Mouse (Mus musculus) MEL (cell line): ENCODE results near the gene Swt1.

ENCODE experiments used
- BHLHE40 ChIP-seq: IDR thresholded peaks from 2 replicates; pipeline ENCODE4 v1.6.1; 2012; ENCODE audit warnings: low read depth, mild to moderate bottlenecking, inconsistent platforms, low read length, improper control_type of control experiment, borderline replicate concordance
- CTCF ChIP-seq, 3 experiments: IDR thresholded peaks in 2 of 3; conservative IDR thresholded peaks in 1 of 3; 2 replicates each; pipeline ENCODE4 v1.5.1; 2011 to 2012; ENCODE audit warnings: low read length in 3 of 3, low read depth in 2 of 3, mild to moderate bottlenecking in 2 of 3, improper control_type of control experiment in 1 of 3, inconsistent platforms in 1 of 3, mixed read lengths in 1 of 3, moderate library complexity in 1 of 3; ENCODE audit not compliant: control insufficient read depth in 1 of 3, insufficient read depth in 1 of 3, poor library complexity in 1 of 3, severe bottlenecking in 1 of 3
- E2F4 ChIP-seq: IDR thresholded peaks from 2 replicates; pipeline ENCODE4 v1.6.1; 2011; ENCODE audit warnings: low read depth, low read length, improper control_type of control experiment, borderline replicate concordance
- EP300 ChIP-seq, 2 experiments: IDR thresholded peaks; 2 replicates each; pipeline ENCODE4 v1.6.1; 2011; ENCODE audit warnings: improper control_type of control experiment in 2 of 2, low read length in 2 of 2, low read depth in 1 of 2, mild to moderate bottlenecking in 1 of 2
- ETS1 ChIP-seq: IDR thresholded peaks from 2 replicates; pipeline ENCODE4 v1.6.1; 2012; ENCODE audit warnings: low read depth, mild to moderate bottlenecking, inconsistent platforms, low read length, improper control_type of control experiment, moderate library complexity
- GATA1 ChIP-seq: IDR thresholded peaks from 2 replicates; pipeline ENCODE4 v1.6.1; 2011; ENCODE audit warnings: low read depth, low read length, improper control_type of control experiment
- HCFC1 ChIP-seq: IDR thresholded peaks from 2 replicates; pipeline ENCODE4 v1.6.1; 2012; ENCODE audit warnings: low read depth, mild to moderate bottlenecking, inconsistent platforms, low read length, improper control_type of control experiment, moderate library complexity
- NELFE ChIP-seq: IDR thresholded peaks from 2 replicates; pipeline ENCODE4 v1.6.1; 2011; ENCODE audit warnings: low read depth, low read length, improper control_type of control experiment
- POLR2A ChIP-seq, 2 experiments: IDR thresholded peaks; 2 replicates each; pipeline ENCODE4 v1.6.1; 2011 to 2012; ENCODE audit warnings: low read length in 2 of 2, mild to moderate bottlenecking in 2 of 2, control low read depth in 1 of 2, improper control_type of control experiment in 1 of 2, low read depth in 1 of 2, moderate library complexity in 1 of 2; ENCODE audit not compliant: control insufficient read depth in 1 of 2, insufficient read depth in 1 of 2, poor library complexity in 1 of 2
- RCOR1 ChIP-seq: IDR thresholded peaks from 2 replicates; pipeline ENCODE4 v1.6.1; 2012; ENCODE audit warnings: low read depth, mild to moderate bottlenecking, inconsistent platforms, low read length, improper control_type of control experiment
- SMC3 ChIP-seq: IDR thresholded peaks from 2 replicates; pipeline ENCODE4 v1.6.1; 2011; ENCODE audit warnings: low read depth, low read length, improper control_type of control experiment
- TAL1 ChIP-seq: IDR thresholded peaks from 2 replicates; pipeline ENCODE4 v1.6.1; 2012; ENCODE audit warnings: mild to moderate bottlenecking, inconsistent platforms, low read length, moderate library complexity, mixed read lengths
- ZKSCAN1 ChIP-seq: IDR thresholded peaks from 2 replicates; pipeline ENCODE4 v1.6.1; 2012; ENCODE audit warnings: low read depth, mild to moderate bottlenecking, inconsistent platforms, low read length, improper control_type of control experiment, moderate library complexity

DNA sequence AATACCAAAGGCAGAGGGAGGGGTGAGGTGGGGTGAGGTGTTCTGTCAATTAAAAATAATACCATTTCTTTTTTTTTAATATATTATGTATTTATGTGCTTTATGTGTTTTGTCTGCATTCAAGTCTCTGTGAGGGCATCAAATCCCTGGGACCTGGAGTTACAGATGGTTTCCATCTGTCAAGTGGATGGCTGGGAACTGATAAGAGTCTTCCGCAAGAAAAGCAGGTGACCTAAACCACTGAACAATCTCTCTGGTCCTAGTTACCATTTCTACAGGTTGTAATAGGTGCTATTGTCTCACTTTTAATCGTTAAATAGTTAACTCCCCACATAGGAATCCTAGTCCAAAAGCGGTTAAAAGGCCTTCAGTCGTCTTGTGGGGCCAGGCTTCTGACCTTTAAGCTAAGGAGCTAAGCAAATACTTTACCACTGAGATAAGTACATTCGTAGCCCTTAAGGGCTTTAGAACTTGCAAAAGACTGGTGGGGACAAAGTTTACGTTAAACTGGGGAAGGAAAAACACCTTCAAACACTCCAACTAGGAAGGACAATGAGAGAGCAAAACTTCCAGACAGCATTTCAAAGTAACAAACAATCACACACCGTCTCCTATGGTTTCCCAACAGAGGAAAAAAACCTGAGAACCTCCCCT, 1.2 kb downstream of the Swt1 start:
- no peak for TF ChIP-seq GATA1
- no peak for TF ChIP-seq EP300 (IDR thresholded peaks at IDR 0.05; ENCODE audit: low read depth in 1 of 2, low read length in 2 of 2)
- no peak for TF ChIP-seq BHLHE40
- TF ChIP-seq TAL1 = no peak
- no peak for TF ChIP-seq CTCF (IDR thresholded peaks at IDR 0.05 in 2 of 3, conservative IDR thresholded peaks at IDR 0.05 in 1 of 3; ENCODE audit: control insufficient read depth in 1 of 3, insufficient read depth in 1 of 3, low read depth in 2 of 3, low read length in 3 of 3, poor library complexity in 1 of 3, severe bottlenecking in 1 of 3)
- no peak for TF ChIP-seq ZKSCAN1
- no peak for TF ChIP-seq ETS1
- no peak for TF ChIP-seq SMC3
- 0 out of 2 replicates have a peak, but pooled peaks have one; percentile 2 for TF ChIP-seq HCFC1
- no peak for TF ChIP-seq E2F4
- TF ChIP-seq NELFE = no peak
- no peak for TF ChIP-seq POLR2A (IDR thresholded peaks at IDR 0.05; ENCODE audit: control insufficient read depth in 1 of 2, insufficient read depth in 1 of 2, low read depth in 1 of 2, low read length in 2 of 2, poor library complexity in 1 of 2)
- no peak for TF ChIP-seq RCOR1
